Mouse (Mus musculus) heart, adult 11 months (tissue): Measurements from ENCODE around the gene Hnrnpl.
A peak's percentile ranks its signal among the peaks of the same experiment; 100 is the strongest.

ENCODE experiments used
- DNase-seq: peaks from one replicate; pipeline ENCODE4 v3.0.0; 2022

Gene Hnrnpl

DNA sequence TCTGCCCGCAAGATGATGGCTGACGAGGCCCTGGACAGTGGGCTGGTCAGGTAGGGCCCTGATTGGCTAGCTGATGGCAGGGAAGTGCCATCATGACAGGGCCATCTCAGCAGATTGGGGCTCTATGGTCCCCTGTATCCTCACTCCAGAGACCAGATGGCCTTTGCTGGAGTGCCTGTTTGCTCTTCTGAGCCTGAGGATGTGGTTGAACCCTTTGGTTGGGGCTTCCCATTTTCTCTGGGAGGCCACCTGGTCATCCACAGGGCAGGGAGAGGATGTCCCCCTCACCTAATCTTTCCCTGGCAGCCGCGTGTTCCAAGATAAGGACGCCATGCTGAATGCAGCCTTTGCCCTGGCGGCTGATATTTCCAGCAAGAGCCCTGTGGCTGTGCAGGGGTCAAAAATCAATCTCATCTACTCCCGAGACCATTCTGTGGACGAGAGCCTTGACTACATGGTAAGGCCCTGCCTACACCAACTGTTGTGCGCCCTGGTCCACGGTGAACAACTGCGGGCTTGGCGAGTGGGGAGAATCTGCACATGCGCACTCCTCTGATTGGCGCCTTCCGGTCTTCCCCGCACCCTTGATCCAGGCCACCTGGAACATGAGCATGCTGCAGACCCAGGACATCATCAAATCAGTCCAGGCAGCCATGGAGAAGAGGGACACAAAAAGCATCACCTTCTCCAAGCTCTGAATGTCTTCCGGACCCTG, 23.2 kb downstream of the Hnrnpl start:
- peak; percentile 93 for DNase-seq

DNA sequence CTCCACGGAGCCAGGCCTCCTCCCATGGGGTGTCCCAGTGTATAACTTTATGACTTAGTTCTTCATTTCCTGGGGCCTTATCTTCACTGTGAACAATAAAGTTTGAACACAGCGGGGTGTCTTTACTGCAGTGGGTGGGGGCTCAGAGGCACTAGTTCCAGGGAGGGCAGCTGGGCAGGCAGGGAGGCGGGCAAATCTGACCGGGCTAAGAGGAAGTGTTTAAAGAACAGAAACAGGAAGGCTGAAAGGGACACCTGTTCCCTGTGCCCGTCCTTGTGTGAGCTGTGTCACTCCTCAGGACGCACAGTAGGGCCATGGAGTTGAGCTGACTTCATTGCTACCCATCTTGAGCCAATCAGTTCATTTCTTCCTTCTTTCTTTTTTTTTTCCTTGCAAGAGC, 23.8 kb downstream of the Hnrnpl start:
- no peak for DNase-seq

DNA sequence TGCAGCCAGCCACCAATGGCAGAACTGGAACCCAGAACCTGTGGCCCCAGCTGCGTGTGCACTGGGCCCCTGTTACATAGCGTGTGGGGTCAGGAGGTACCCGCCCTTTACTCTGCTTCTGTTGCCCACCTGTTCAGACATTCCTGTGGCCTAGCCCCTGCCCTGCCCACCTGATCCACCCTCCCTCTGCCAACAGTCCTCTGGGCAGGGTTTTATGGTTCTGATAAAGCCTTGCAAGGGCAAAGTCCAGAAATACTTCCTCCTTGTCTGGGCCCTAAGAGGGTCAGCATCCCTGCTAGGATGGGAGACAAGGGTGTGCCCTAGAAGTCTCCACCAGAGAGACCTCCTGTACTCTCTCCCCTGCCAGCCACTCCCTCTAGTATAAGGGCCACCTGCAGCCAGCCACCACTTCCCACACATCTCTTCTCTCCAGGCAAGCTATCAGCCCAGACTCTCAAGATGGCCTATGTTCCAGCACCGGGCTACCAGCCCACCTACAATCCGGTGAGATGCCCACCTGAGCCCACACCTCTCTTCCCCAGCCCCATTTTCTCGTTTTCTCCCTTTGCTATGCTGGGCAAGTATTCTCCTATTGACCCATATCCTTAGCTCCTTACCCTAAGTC, 25.5 kb downstream of the Hnrnpl start, which contains the start of gene Lgals4:
TSS of gene Lgals4 (plus strand) at position 132 of the 625 bp plus-strand sequence.
- peak; percentile 88 for DNase-seq

DNA sequence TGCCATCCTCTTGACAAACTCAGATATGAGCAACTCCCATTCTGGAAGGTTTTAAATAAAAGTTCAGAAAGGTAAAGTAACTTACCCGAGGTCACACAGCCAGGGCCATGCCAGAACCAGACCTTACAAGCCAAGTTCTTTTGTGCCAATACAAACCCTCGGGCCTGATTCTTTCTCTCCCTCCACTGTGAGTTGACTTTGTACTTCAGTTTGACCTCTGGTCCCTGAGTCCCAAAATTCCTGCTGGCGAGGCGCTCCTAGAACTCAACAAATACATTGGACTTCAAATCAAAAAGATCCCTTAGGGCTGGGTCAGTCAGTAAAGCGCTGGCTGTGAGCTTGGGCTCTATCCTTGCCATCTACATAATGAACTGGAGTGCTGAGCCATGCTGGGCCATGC, 28.6 kb downstream of the Hnrnpl start:
- DNase-seq: no peak

DNA sequence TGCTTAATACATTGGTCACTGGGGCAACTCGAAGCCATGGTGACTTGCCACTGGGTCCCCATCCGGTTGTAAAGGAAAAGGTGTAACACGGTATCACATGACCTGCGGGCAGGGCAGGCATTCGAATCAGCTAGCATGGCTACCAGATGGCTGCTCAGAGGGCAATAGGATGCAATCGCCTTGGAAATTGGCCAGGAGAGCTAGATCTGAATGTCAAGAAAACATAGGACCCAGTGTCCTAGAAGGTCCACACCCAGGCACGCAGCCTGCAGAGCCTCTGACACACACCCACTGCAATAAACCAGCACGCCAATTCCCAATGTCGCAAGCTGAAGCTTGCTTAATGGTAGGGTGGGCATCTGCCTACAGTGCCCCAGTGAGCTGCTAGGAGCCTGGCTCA, 30.0 kb downstream of the Hnrnpl start:
- DNase-seq: no peak

DNA sequence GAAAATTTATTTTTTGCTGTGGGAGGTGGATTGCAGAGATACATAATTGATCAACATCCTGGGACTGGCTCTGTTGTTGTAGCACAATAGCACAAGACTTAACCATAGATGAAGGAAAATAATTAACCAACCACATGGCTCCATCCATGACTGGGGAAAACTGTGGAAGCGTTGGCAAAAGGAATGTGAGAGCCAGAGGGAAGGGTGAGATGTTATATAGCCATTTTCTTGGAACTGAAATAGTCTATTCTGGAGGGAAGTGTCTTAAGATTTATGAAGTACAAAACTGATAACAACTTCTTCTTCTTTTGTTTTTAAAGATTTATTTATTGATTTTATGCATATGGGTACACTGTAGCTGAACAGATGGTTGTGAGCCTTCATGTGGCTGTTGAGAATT, 38.9 kb downstream of the Hnrnpl start:
- DNase-seq: no peak

DNA sequence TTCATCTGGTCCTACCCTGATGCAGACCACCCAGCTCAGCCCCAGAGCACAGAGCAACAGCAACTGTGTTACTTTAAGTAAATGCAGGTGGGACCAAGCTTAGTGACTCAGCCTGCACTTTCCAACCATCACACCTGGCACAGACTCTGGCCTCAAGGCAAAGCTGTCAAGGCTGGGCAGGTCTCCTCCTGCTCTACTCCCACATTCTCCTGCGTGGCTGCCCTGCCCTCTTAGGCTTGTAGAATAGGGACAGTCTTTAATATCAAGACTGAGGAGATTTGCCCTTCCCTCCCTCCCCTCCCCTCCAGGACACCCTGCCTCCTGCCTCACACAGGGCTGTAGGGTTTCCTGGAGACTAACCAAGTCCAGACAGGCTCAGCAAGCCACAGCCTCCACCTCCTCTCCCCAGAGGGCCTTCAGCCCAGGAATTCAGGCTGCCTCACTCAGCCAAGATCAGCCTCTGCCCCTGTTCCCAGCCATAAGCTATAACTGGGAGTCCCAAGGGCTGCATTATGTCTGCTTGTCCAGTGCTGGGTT, 41.4 kb downstream of the Hnrnpl start:
- peak; percentile 94 for DNase-seq

DNA sequence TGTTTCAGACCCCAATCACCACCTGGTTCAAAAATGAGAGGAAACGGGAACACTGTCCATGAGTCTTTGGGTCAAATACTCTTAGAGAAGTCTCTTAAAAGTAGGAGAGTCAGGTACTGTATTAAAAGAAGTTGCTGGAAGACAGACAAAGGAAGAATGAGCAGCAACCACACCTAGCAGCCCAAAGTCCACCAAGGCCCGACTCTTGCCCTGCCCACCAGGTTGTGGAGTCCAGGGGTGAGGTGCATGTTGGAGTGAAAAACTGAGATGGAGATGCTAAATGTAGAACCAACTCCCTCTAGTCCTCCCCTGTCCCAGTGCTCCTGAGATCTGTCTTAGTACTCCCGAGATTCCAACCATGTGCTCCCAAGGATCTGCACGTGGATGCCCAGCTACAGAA, 42.3 kb downstream of the Hnrnpl start:
- no peak for DNase-seq

DNA sequence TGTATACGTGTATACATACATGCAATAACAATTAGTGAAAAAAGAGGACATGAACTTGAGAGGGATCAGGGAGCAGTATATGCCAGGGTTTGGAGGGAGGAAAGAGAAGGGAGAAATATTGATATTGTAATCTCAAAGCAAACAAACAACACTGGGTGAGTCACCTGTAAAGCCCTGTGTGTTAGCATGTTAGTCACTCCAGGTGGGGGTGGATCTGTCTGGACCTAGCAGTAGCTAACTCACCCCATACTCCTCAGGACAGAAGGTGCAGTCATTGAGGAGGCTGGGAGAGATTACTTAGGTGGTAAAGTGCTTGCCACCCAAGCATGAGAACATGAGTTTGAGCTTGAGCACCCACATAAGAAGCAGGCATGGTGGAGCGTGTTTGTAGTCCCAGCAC, 51.6 kb downstream of the Hnrnpl start:
- DNase-seq: no peak

DNA sequence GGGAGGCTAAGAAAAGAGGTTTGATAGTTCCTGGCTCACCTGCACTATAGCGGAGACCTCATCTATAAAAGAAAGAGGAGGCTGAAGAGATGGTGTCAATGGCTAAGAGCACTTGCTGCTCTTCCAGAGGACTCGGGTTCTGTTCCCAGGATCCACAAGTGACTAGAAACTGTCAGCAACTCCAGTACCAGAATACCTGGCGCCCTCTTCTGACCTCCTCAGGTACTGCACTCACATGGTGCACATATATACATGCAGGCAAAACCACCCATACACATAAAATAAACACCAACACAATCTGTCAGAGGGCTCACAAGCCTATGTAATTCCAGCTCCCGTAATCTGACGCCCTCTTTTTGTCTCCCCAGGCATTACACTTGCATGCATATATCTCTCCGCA, 52.6 kb downstream of the Hnrnpl start:
- DNase-seq: no peak

DNA sequence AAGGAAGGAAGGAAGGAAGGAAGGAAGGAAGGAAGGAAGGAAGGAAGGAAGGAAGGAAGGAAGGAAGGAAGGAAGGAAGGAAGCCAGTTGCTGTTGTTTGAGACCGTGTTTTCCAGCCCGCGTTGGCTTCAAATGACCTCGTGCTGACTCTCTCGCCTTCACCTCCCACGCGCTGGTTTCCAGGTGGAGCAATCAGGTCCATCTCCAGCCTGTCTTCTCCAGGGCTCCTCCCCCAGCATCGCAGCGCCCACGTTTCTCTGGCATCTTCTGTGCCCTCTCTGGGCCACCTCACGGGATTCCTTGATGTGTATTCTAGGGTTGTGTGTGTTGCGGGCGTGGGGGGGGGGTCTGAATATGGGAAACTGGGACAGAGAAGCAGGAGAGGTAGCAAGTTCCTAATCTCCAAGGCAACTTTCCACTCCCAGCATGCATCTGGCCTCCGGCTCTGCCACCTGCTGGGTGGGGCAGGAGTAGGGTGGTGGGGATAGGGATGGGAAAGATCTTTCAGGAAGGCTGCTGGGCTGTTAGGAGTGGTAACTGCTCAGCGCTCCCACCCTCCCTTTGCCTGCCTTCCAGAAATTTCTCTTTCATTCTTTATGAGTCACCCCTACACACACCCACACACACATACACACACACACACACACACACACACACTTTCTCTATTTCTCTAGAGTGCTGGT, 54.6 kb downstream of the Hnrnpl start:
- no peak for DNase-seq

DNA sequence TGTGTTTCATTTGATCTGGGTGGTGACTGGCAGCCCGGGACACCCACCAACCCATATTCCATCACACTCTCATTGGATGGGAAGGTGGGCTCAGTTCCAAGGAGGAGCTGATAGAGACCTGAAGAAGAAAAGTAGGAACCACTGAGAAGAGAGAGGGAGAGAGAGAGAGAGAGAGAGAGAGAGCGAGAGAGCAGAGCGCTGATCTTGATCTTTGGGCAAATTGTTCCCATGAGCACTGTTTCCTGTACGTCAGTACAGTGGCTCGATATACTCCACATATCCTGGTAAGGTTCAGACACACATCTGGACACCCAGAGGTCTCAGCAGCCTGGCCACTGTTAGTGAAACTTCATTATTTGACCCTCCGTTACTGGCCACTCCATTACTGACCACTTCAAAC, 55.2 kb downstream of the Hnrnpl start, which contains the start of gene Lgals7:
TSS of gene Lgals7 (plus strand) at position 314 of the 400 bp plus-strand sequence.
- no peak for DNase-seq

DNA sequence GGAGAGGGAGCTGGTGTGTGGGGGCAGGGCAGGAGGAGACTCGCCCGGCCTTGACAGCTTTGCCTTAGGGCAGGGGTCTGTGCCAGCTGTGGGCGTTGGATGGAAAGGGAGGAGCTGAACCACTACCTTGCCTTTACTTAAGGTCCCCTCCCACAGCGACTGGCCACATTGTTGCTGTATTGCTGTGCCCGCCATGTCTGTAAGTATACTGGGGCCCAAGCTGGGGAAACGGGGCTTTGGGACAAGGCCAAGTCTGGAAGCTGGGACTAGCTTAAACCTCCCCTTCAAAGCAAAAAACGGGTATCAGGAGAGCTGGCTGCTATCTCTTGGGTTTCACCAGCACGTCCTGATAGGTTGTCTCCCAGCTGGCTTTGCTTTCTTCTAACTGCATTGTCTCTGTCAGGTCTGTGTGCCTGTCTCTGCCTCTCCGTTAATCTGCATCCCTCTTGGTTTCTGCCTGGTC, 56.0 kb downstream of the Hnrnpl start:
- no peak for DNase-seq

DNA sequence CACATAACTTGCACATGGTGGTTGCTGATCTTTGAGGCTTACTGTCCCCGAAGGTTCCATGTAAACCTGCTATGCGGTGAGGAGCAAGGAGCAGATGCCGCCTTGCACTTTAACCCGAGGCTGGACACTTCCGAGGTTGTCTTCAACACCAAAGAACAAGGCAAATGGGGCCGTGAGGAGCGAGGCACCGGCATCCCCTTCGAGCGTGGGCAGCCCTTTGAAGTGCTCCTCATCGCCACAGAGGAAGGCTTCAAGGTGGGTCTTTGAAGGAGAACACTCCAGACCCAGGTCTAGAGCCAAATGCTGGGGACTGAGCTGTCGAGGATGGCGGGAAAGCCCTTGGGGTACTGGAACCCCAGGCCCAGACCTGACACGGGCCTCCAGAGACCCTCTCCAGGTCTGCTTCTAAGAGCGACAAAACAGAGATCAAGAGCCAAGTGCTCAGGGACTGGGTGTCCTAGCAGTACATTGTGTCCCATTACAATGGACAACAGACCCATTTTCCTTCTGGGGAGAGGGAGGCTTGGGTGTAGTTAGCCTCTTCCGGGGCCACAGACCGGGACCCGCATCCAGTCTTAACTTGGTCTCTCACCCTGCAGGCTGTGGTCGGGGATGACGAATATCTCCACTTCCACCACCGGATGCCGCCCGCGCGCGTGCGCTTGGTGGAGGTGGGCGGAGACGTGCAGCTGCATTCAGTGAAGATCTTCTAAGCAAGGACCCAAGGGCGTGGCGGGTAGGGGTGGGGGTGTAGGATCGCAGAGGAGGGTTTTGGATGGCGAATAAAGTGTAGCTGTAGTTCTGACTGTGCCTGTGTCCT, 57.4 kb downstream of the Hnrnpl start:
- DNase-seq: peak; percentile 99

DNA sequence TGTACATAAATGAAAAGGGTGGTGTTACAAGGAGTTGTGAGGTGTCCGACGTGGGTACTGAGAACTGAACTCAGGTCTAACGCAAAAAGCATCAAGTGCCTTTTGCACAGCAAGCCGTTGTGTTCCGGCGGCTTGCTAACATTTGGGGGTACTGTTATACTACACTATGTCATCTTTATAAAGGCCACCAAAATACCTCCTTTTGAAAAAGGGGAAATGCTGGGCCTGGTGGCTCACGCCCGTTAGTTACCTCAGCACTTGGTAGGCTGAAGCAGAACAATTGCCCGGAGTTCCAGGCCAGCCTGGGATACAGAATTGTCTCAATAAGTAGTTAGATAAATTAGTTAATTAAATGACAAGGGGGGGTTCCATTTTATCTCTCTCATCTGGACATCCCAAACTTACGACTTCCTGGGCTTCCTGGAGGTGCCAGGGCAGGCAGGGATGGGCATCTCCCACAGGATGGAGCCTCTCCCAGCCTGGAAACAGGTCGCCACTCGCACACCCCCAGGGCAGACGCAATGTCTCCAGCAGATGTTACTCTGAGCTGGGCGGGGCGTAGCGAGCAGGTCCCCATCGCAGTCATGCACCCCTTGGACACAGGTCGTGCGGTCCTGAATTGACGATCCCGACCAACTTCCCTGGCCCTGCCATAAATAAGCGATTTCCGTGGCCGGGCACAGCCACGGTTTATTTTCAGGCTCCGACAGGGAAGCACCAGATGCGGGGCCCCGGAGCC, 58.6 kb downstream of the Hnrnpl start:
- DNase-seq: no peak

DNA sequence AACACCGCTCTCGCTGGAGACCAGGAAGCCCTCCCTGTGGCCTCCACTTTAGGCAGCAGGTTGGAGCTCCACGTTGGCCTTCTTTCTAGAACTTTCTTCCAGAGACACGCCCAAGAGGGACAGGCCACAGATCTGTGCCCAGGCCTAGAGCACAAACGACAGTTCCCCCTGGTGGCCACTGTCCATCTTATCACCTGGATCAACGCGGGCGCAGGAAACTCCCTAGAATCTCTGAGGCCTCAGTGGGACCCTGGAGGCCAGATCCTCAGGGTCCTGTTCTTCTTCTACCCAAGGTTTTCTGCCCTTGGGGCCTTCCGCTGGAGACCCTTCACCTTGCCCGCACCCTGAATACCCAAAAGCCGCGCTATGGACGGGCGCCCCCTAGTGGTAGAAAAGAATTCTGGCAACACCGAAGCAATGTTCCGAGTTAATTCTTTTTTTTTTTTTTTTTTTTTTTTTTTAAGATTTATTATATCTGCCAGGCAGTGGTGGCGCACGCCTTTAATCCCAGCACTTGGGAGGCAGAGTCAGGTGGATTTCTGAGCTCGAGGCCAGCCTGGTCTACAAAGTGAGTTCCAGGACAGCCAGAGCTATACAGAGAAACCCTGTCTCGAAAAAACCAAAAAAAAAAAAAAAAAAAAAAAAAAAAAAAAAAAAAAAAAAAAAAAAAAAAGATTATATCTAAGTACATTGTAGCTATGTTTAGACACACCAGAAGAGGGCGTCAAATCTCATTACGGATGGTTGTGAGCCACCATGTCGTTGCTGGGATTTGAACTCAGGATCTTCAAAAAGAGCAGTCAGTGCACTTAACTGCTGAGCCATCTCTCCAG, 59.4 kb downstream of the Hnrnpl start:
- peak; percentile 98 for DNase-seq

DNA sequence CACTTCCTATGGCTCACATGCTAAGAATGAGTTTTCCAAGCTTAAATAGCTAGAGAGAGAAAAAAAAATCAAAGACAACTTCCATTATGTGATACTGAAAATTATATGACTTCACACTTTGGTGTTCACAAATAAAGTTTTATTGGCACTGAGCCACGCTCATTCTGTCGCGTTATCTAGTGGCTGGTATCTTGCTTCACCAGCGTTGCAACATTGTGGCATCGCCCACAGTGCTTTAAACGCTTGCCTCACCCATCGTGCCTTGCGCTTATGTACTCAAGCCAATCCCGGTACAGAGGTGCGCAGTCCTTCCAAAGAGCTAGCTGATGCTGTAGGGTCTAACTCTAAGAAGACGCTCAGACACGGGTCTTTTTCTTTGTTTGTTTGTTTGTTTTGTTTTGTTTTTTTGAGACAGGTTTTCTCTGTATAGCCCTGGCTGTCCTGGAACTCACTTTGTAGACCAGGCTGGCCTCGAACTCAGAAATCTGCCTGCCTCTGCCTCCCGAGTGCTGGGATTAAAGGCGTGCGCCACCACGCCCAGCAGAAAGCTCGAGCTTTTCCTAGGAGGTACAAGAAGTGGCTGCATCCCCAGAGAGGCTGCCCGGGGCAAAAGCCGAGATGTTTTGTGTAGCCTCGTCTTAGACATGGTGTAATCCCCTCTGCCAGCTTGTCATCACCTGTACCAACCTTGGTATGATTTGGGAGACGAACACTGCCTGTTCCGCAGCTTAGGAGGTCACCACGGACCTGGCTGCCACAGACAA, 62.7 kb downstream of the Hnrnpl start:
- no peak for DNase-seq
